Mouse (Mus musculus): ENCODE data around the gene Sipa1. TPM values are rescaled to one million over a fixed set of nuclear protein-coding genes. Genes with fewer than 3 reads are reported as not detected.

The Sipa1 gene
- polyA plus RNA-seq (2014; fragmentation: Nextera tagmentation; extraction: Ambion mirVana) = 8.1 and 11.5 TPM in 2 replicates

- H3K4me2 ChIP-seq (ENCODE audit: low read length) = peak within 1 kb of the TSS; percentile 53
- peak within 1 kb of the TSS; percentile 30 for H3K4me3 ChIP-seq (replicated peaks; ENCODE audit: low read depth, low read length)
- H3K9ac ChIP-seq (replicated peaks; ENCODE audit: low read length) = peak within 1 kb of the TSS; percentile 40; the same call in 1 of the 2 replicates
- WGBS = 1% methylated on average over 32 of the region's 32 CpGs
- no peaks in the 10 kb centered on the region for H3K9me3 ChIP-seq (ENCODE audit: control insufficient read depth, low read length)
- H3K27me3 ChIP-seq (ENCODE audit: control insufficient read depth, insufficient read depth, low read length) = no peaks in the 10 kb centered on the region
- DNase-seq = peak; percentile 82
- peaks cover 4% of the 10 kb centered on the region for H3K4me1 ChIP-seq (ENCODE audit: control insufficient read depth, insufficient read depth, low read length)
- ATAC-seq (ENCODE audit: low FRiP score, low TSS enrichment) = peak; percentile 81
- H3K27ac ChIP-seq (replicated peaks; ENCODE audit: low read depth, low read length) = peak within 1 kb of the TSS; percentile 57
- peaks cover 37% of the 10 kb centered on the region for H3K36me3 ChIP-seq (ENCODE audit: control insufficient read depth, insufficient read depth, low read length)
These were observed at the start of gene Sipa1 for GRCm38 (mm10) chr19:5662981-5663913. Sipa1 (minus strand) TSS chr19:5663707.

- no peak for ATAC-seq (ENCODE audit: low FRiP score, low TSS enrichment)
- H3K4me2 ChIP-seq (ENCODE audit: low read length) = no peak overlapping the region
These were observed 49.7 kb upstream of the Sipa1 start for GRCm38 (mm10) chr19:5713255-5713654.

GRCm38 (mm10) chr19:5711907-5712460 is 48.5 kb upstream of the Sipa1 start:
- Histone ChIP-seq H3K4me1 (ENCODE audit: control insufficient read depth, insufficient read depth, low read length) (peaks cover 12% of the 10 kb centered on the region), H3K9ac (replicated peaks; ENCODE audit: low read length) (no peak overlapping the region), H3K27me3 (ENCODE audit: control insufficient read depth, insufficient read depth, low read length) (no peaks in the 10 kb centered on the region), H3K4me2 (ENCODE audit: low read length) (no peak overlapping the region), H3K36me3 (ENCODE audit: control insufficient read depth, insufficient read depth, low read length) (peaks cover 67% of the 10 kb centered on the region), H3K4me3 (replicated peaks; ENCODE audit: low read depth, low read length) (no peak overlapping the region), H3K9me3 (ENCODE audit: control insufficient read depth, low read length) (no peaks in the 10 kb centered on the region), H3K27ac (replicated peaks; ENCODE audit: low read depth, low read length) (no peak overlapping the region)
- ATAC-seq (ENCODE audit: low FRiP score, low TSS enrichment) (no peak), DNase-seq (no peak)
- 94% methylated on average over 14 of the region's 14 CpGs for WGBS

More at GRCm38 (mm10) chr19:5713255-5713654, 49.7 kb upstream of the Sipa1 start:
- Histone ChIP-seq H3K9me3 (ENCODE audit: control insufficient read depth, low read length) (no peaks in the 10 kb centered on the region), H3K4me3 (replicated peaks; ENCODE audit: low read depth, low read length) (no peak overlapping the region), H3K36me3 (ENCODE audit: control insufficient read depth, insufficient read depth, low read length) (peaks cover 62% of the 10 kb centered on the region), H3K27ac (replicated peaks; ENCODE audit: low read depth, low read length) (no peak overlapping the region), H3K4me1 (ENCODE audit: control insufficient read depth, insufficient read depth, low read length) (peaks cover 15% of the 10 kb centered on the region), H3K9ac (replicated peaks; ENCODE audit: low read length) (no peak overlapping the region), H3K27me3 (ENCODE audit: control insufficient read depth, insufficient read depth, low read length) (no peaks in the 10 kb centered on the region)
- WGBS = 82% methylated on average over 5 of the region's 5 CpGs
- DNase-seq = no peak

- Histone ChIP-seq H3K4me3 (replicated peaks; ENCODE audit: low read depth, low read length) (no peak overlapping the region), H3K9me3 (ENCODE audit: control insufficient read depth, low read length) (no peaks in the 10 kb centered on the region), H3K27ac (replicated peaks; ENCODE audit: low read depth, low read length) (no peak overlapping the region), H3K4me1 (ENCODE audit: control insufficient read depth, insufficient read depth, low read length) (peaks cover 4% of the 10 kb centered on the region), H3K9ac (replicated peaks; ENCODE audit: low read length) (no peak overlapping the region), H3K4me2 (ENCODE audit: low read length) (no peak overlapping the region), H3K36me3 (ENCODE audit: control insufficient read depth, insufficient read depth, low read length) (peaks cover 71% of the 10 kb centered on the region), H3K27me3 (ENCODE audit: control insufficient read depth, insufficient read depth, low read length) (no peaks in the 10 kb centered on the region)
- no peak for ATAC-seq (ENCODE audit: low FRiP score, low TSS enrichment)
- DNase-seq = peak; percentile 83
- WGBS = 5% methylated on average over 3 of the region's 3 CpGs
These were observed 47.7 kb upstream of the Sipa1 start for GRCm38 (mm10) chr19:5711218-5711617.

- Histone ChIP-seq H3K27me3 (ENCODE audit: control insufficient read depth, insufficient read depth, low read length) (no peaks in the 10 kb centered on the region), H3K9ac (replicated peaks; ENCODE audit: low read length) (no peak overlapping the region), H3K4me1 (ENCODE audit: control insufficient read depth, insufficient read depth, low read length) (no peaks in the 10 kb centered on the region), H3K27ac (replicated peaks; ENCODE audit: low read depth, low read length) (no peak overlapping the region), H3K4me3 (replicated peaks; ENCODE audit: low read depth, low read length) (no peak overlapping the region), H3K4me2 (ENCODE audit: low read length) (no peak overlapping the region), H3K9me3 (ENCODE audit: control insufficient read depth, low read length) (no peaks in the 10 kb centered on the region), H3K36me3 (ENCODE audit: control insufficient read depth, insufficient read depth, low read length) (peaks cover 75% of the 10 kb centered on the region)
- WGBS = 79% methylated on average over 8 of the region's 8 CpGs
- DNase-seq (no peak), ATAC-seq (ENCODE audit: low FRiP score, low TSS enrichment) (no peak)
These were observed 47.1 kb upstream of the Sipa1 start for GRCm38 (mm10) chr19:5710581-5710980.

GRCm38 (mm10) chr19:5710068-5710467 is 46.6 kb upstream of the Sipa1 start:
- no peak for ATAC-seq (ENCODE audit: low FRiP score, low TSS enrichment)
- no peak overlapping the region for H3K4me3 ChIP-seq (replicated peaks; ENCODE audit: low read depth, low read length)
- no peaks in the 10 kb centered on the region for H3K27me3 ChIP-seq (ENCODE audit: control insufficient read depth, insufficient read depth, low read length)
- no peak overlapping the region for H3K27ac ChIP-seq (replicated peaks; ENCODE audit: low read depth, low read length)
- no peak overlapping the region for H3K4me2 ChIP-seq (ENCODE audit: low read length)
- no peak for DNase-seq
- H3K9ac ChIP-seq (replicated peaks; ENCODE audit: low read length) = no peak overlapping the region
- H3K36me3 ChIP-seq (ENCODE audit: control insufficient read depth, insufficient read depth, low read length) = peaks cover 74% of the 10 kb centered on the region
- no peaks in the 10 kb centered on the region for H3K9me3 ChIP-seq (ENCODE audit: control insufficient read depth, low read length)
- WGBS = 97% methylated on average over 6 of the region's 6 CpGs
- H3K4me1 ChIP-seq (ENCODE audit: control insufficient read depth, insufficient read depth, low read length) = no peaks in the 10 kb centered on the region

- Histone ChIP-seq H3K4me2 (ENCODE audit: low read length) (no peak overlapping the region), H3K27ac (replicated peaks; ENCODE audit: low read depth, low read length) (no peak overlapping the region), H3K9ac (replicated peaks; ENCODE audit: low read length) (no peak overlapping the region), H3K4me3 (replicated peaks; ENCODE audit: low read depth, low read length) (no peak overlapping the region), H3K4me1 (ENCODE audit: control insufficient read depth, insufficient read depth, low read length) (no peaks in the 10 kb centered on the region), H3K36me3 (ENCODE audit: control insufficient read depth, insufficient read depth, low read length) (peaks cover 67% of the 10 kb centered on the region), H3K27me3 (ENCODE audit: control insufficient read depth, insufficient read depth, low read length) (no peaks in the 10 kb centered on the region), H3K9me3 (ENCODE audit: control insufficient read depth, low read length) (no peaks in the 10 kb centered on the region)
- no peak for DNase-seq
- WGBS = 49% methylated on average over 10 of the region's 10 CpGs
- ATAC-seq (ENCODE audit: low FRiP score, low TSS enrichment) = no peak; the same call in 1 of the 2 replicates
These were observed 41.5 kb upstream of the Sipa1 start for GRCm38 (mm10) chr19:5704801-5705571.

GRCm38 (mm10) chr19:5704163-5704800 is 40.8 kb upstream of the Sipa1 start, which contains the start of gene Kcnk7:
Kcnk7 (plus strand) TSS chr19:5704367.
- Histone ChIP-seq H3K9ac (replicated peaks; ENCODE audit: low read length) (no peak within 1 kb of the TSS), H3K4me3 (replicated peaks; ENCODE audit: low read depth, low read length) (no peak within 1 kb of the TSS), H3K36me3 (ENCODE audit: control insufficient read depth, insufficient read depth, low read length) (peaks cover 69% of the 10 kb centered on the region), H3K4me2 (ENCODE audit: low read length) (no peak within 1 kb of the TSS), H3K9me3 (ENCODE audit: control insufficient read depth, low read length) (no peaks in the 10 kb centered on the region), H3K4me1 (ENCODE audit: control insufficient read depth, insufficient read depth, low read length) (no peaks in the 10 kb centered on the region), H3K27me3 (ENCODE audit: control insufficient read depth, insufficient read depth, low read length) (no peaks in the 10 kb centered on the region), H3K27ac (replicated peaks; ENCODE audit: low read depth, low read length) (no peak within 1 kb of the TSS)
- no peak for ATAC-seq (ENCODE audit: low FRiP score, low TSS enrichment)
- WGBS = 80% methylated on average over 17 of the region's 17 CpGs
- DNase-seq = no peak
